Mouse (Mus musculus): Measurements from ENCODE around the gene Map4.

Gene Map4

DNA sequence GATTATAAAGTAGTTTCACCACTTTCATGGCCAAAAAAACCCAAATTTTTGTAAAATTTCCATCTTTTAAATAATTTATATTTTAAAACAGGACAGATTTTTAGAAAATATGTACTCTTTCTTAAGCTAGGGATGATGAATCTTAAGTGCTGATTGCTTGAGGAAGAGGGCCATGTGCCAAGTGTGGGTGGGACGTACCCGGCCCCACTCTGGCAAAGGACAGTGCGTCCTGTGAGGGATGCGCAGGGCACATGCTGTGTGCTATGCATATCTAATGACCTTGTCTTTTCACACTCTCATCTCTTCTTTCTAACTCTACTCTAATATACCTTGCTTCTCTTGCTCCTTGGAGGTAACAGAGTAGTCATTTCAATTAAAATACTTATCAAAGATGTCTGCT is 66.2 kb downstream of the Map4 start:
- DNase-seq (ENCODE audit: low spot score in 2 of 2) = no peak

GRCm38 (mm10) chr9:110001946-110002345 is 70.7 kb downstream of the Map4 start:
- no peak for DNase-seq (ENCODE audit: low spot score in 2 of 2)

GRCm38 (mm10) chr9:110002413-110002812 is 71.2 kb downstream of the Map4 start:
- no peak for DNase-seq (ENCODE audit: low spot score in 2 of 2)

- DNase-seq (ENCODE audit: low spot score in 2 of 2) = no peak
Observed at GRCm38 (mm10) chr9:110019224-110019623, 88.0 kb downstream of the Map4 start.

GRCm38 (mm10) chr9:110020405-110020804 is 89.1 kb downstream of the Map4 start:
- DNase-seq (ENCODE audit: low spot score in 2 of 2) = no peak

DNA sequence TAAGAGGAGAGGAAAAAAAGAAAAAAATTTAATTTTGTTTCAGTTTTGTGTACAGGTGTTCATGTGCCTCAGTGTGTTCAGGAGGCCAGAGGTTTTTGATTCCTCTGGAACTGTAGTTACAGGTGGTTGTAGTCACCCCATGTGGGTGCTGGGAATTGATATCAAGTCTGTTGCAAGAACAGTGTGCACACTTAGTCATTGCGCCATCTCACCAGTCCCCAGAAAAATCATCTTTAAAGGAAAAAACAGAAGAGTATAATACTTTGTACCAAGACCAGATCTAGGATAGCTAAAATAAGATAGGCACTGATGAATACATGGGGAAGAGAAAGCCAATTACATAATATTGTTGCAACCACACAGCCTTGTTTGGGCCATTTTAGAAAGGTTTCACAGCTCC is 90.2 kb downstream of the Map4 start:
- DNase-seq (ENCODE audit: low spot score in 2 of 2) = no peak

- no peak for DNase-seq (ENCODE audit: low spot score in 2 of 2)
Observed at GRCm38 (mm10) chr9:110022151-110022550, 90.9 kb downstream of the Map4 start.

DNA sequence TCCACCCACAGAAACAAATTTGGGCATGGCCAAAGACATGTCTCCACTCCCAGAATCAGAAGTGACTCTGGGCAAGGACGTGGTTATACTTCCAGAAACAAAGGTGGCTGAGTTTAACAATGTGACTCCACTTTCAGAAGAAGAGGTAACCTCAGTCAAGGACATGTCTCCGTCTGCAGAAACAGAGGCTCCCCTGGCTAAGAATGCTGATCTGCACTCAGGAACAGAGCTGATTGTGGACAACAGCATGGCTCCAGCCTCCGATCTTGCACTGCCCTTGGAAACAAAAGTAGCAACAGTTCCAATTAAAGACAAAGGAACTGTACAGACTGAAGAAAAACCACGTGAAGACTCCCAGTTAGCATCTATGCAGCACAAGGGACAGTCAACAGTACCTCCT is 103.8 kb downstream of the Map4 start:
- DNase-seq (ENCODE audit: low spot score in 2 of 2) = no peak

GRCm38 (mm10) chr9:110037895-110038294 is 106.6 kb downstream of the Map4 start:
- DNase-seq (ENCODE audit: low spot score in 2 of 2) = no peak

GRCm38 (mm10) chr9:110038485-110038884 is 107.2 kb downstream of the Map4 start:
- no peak for DNase-seq (ENCODE audit: low spot score in 2 of 2)

DNA sequence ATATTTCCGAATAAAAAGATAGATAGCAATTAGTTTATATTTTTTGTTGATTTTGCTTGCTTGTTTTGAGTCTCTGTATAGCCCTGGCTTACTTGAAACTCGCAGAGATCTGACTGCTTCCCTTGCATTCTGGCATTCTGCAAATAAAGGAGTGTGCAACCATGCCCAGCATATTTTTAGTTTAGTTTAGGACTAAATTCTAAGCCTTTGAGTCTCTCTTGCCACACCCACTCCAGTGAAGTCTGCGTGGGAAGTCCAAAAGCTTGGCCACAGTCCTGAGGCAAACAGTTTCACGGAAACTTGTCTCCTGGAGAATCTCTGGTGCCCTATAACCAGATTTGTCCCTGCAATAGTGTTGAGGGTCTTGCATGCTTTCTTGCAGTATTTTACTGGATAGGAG is 113.1 kb downstream of the Map4 start:
- DNase-seq (ENCODE audit: low spot score in 2 of 2) = no peak

GRCm38 (mm10) chr9:110045763-110046377 is 114.6 kb downstream of the Map4 start:
- no peak for DNase-seq (ENCODE audit: low spot score in 2 of 2)

GRCm38 (mm10) chr9:110047260-110047659 is 116.0 kb downstream of the Map4 start:
- DNase-seq (ENCODE audit: low spot score in 2 of 2) = no peak

- no peak for DNase-seq (ENCODE audit: low spot score in 2 of 2)
Observed at GRCm38 (mm10) chr9:110047857-110048256, 116.6 kb downstream of the Map4 start.

DNA sequence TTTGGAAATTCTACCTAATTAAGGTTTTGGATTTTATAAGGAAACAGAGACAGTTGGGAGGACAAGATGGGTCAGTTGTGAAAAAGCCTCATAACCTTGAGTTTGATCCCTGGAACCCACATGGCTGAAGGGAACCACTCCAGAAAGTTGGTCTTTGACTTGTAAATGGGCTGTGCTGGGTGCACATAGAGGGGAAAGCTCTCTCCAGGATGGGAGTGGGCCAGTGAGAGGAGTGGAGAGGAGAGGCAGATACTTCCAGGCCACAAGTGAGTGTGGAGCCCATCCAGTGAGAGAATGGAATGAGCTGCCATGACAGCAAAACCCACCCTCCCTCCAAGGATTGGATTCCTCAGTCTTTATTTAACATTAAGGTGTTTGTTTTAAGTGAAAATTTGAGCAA is 119.9 kb downstream of the Map4 start:
- DNase-seq (ENCODE audit: low spot score in 2 of 2) = no peak

- no peak for DNase-seq (ENCODE audit: low spot score in 2 of 2)
Observed at GRCm38 (mm10) chr9:110051869-110052661, 120.8 kb downstream of the Map4 start.

DNA sequence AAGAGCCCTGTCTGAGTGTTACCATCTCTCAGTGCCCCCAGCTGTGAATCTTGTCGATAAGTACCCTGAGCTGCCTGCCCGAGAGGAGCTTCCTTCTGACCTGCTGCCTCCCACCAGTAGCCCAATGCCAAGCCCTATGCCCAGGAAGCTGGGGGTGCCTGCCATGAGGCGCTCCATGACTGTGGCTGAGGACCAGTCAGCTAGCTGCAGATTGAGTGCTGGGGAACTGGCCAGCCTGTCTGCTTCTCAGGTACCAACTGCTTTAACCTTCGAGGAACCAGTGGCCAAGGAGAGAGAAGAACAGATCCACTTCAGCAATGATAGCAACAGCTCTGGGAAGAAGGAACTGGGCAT is 121.7 kb downstream of the Map4 start:
- DNase-seq (ENCODE audit: low spot score in 2 of 2) = no peak

DNA sequence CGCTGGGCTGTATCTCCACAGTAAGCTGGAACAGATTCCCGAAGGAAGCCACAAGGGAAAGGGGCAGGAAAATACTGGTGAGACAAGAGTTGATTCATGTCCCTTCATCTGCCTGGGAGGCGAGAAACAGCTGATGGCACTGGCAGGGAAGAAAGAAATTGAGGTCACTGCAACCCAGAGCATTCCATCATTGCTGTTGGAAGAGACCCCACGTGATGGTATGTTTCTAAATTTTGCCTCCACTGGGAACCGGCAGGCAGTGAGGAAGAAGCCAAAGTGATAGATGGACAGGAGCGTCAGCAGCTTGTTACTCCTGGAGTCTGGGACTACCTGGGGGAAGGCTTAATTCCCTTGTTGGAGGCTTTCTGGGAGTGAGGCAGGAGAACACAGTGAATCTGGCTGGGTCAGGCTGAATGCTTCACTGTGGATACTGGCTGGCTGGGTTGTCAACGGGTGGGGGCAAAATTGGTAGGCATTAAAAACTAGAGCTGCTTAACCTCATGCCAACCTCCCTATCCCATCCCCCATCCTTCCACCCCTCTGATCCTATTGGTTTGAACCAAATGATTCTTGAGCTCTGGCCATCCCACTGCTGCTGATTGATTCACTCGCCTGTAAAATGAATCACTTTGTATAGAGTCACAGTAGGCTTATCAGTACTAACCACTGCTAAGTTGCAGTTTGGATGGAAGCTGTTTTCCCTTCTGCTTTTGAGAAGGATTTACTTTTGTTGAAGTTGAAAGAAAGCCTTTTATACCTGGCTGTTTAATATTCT is 122.2 kb downstream of the Map4 start:
- DNase-seq (ENCODE audit: low spot score in 2 of 2) = no peak

GRCm38 (mm10) chr9:110054080-110054421 is 122.8 kb downstream of the Map4 start:
- DNase-seq (ENCODE audit: low spot score in 2 of 2) = no peak

GRCm38 (mm10) chr9:110054781-110055180 is 123.5 kb downstream of the Map4 start:
- DNase-seq (ENCODE audit: low spot score in 2 of 2) = no peak

GRCm38 (mm10) chr9:110057200-110057599 is 125.9 kb downstream of the Map4 start:
- DNase-seq (ENCODE audit: low spot score in 2 of 2) = no peak

DNA sequence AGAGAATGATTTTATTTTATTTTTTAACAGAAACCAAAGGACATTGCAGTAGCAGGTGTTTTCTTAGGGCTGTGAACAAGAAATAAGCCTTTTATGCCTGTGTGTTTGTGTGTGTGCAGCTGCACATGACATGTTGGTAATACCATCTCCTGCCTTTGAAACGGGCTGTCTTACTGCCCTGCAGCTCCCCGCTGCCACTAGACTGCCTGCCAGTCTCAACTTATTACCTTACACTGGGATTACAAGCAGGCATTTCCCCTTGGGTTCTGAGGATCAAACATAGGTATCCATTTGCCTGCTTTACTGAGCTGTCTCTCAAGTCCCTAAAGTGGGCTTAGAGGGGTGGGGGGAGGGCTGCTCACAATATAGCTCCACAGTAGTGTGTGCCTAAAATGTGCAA is 129.5 kb downstream of the Map4 start:
- no peak for DNase-seq (ENCODE audit: low spot score in 2 of 2)

GRCm38 (mm10) chr9:110062405-110062804 is 131.1 kb downstream of the Map4 start:
- DNase-seq (ENCODE audit: low spot score in 2 of 2) = no peak
